Mouse (Mus musculus) stomach, embryonic 15.5 days (tissue): ENCODE measurements at regions not wholly inside any gene's neighbourhood (a gene's known extent, or its start where the extent isn't known, plus 50 kb on each side); places are given as distances from the start of the nearest gene placed in this dataset.
A peak's percentile ranks its signal among the peaks of the same experiment; 100 is the strongest.

ENCODE experiments used
- ATAC-seq: fragments of 200-750 bp; cut with Nextera tagmentation; 2 replicates; pipeline ENCODE4 v1.8.0; 2017; ENCODE audit warnings: low read depth, moderate number of reproducible peaks, moderate TSS enrichment; ENCODE audit not compliant: insufficient read depth, low FRiP score
- H3K27ac ChIP-seq: fragments of 300-500 bp; sonication (generic); 2 replicates; pipeline ENCODE4 v1.5.1; 2015; ENCODE audit warnings: mild to moderate bottlenecking, inconsistent platforms
- H3K27me3 ChIP-seq: fragments of 300-500 bp; sonication (generic); replicated peaks from 2 replicates; pipeline ENCODE4 v1.6.1; 2015; ENCODE audit warnings: inconsistent platforms
- H3K36me3 ChIP-seq: fragments of 300-500 bp; sonication (generic); 2 replicates; pipeline ENCODE4 v1.6.1; 2015; ENCODE audit warnings: inconsistent platforms
- H3K4me1 ChIP-seq: fragments of 300-500 bp; sonication (generic); 2 replicates; pipeline ENCODE4 v1.6.1; 2015; ENCODE audit warnings: inconsistent platforms
- H3K4me2 ChIP-seq: fragments of 300-500 bp; sonication (generic); 2 replicates; pipeline ENCODE4 v1.6.1; 2015; ENCODE audit warnings: mild to moderate bottlenecking, inconsistent platforms
- H3K4me3 ChIP-seq: fragments of 300-500 bp; sonication (generic); replicated peaks from 2 replicates; pipeline ENCODE4 v1.5.1; 2015; ENCODE audit warnings: inconsistent platforms
- H3K9ac ChIP-seq: fragments of 300-500 bp; sonication (generic); 2 replicates; pipeline ENCODE4 v1.6.1; 2015; ENCODE audit warnings: inconsistent platforms
- H3K9me3 ChIP-seq: fragments of 300-500 bp; sonication (generic); 2 replicates; pipeline ENCODE4 v1.6.1; 2016; ENCODE audit warnings: inconsistent platforms
- WGBS: fragments of 180-500 bp; shearing (Covaris S2); methylation state at CpG from one replicate; pipeline ENCODE4 v1.1.7; 2015; 5-methylcytosine and 5-hydroxymethylcytosine counted together

DNA sequence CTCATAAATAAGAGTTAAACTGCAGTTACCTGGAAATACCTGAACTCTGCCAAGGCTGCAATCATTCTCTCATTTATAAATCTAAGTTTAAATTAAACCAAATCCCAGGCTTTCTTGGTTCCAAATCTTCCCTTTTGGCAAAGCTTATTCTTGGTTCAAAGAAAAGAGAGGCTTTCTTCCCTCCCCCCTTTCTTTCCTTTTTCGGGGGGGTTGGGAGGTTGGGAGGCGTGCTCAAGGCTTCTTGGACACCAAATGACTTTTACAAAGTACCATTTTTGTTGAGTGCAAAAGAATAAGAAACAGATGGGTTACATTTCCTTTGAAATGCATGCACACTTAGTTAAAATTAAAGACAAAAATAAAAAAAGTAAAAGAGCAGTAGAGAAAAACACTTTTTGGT lies 105.4 kb upstream of the Mroh9 start:
- ATAC-seq: no peak
- 65% methylated on average over 2 of the region's 2 CpGs for WGBS
- no peaks in the 10 kb centered on the region for H3K9me3 ChIP-seq
- no peak overlapping the region for H3K27ac ChIP-seq
- no peak overlapping the region for H3K4me2 ChIP-seq
- no peaks in the 10 kb centered on the region for H3K4me1 ChIP-seq
- no peak overlapping the region for H3K9ac ChIP-seq
- H3K36me3 ChIP-seq: no peaks in the 10 kb centered on the region
- H3K4me3 ChIP-seq: no peak overlapping the region
- H3K27me3 ChIP-seq: no peaks in the 10 kb centered on the region

DNA sequence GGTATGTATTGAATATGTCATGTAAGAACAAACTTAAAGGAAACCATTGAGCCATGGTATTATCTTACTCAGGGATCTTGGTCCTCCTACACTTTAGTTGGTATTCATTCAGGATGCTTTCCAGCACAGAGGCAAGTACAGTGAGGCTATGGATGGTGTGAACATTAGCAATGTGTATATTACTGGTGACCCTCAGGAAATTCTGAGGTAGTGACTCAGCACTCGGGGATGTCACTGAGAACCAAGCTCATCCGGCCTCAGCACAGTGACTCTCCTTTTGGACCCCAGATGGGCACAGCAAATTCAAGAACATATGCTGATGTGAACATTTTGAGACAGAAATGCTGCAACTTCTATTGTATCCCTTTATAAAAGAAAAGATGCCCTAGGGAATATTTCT lies 96.4 kb upstream of the Mroh9 start:
- H3K4me2 ChIP-seq: no peak overlapping the region
- 57% methylated on average over 2 of the region's 2 CpGs for WGBS

DNA sequence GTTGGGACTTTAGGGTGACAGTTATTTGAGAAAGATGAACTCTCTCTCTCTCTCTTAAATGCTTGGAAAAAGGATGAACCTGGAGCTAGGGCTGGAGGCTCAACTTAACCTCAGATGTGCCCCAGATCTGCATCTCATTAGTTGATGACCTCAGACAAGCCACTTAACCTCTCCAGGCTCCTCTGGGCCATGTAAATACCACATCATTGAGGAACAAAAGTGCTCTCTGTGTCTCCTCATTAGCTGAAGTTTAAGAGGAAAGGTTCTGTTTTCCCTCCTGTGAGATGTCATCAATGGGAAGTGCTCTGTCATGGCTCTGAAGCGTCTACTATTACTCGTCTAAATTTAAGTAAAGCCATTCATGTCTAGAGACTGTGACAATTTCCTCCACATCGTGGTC lies 91.5 kb upstream of the Mroh9 start:
- H3K4me1 ChIP-seq: no peaks in the 10 kb centered on the region
- no peak overlapping the region for H3K27ac ChIP-seq
- no peaks in the 10 kb centered on the region for H3K36me3 ChIP-seq
- WGBS: 40% methylated on average over 3 of the region's 3 CpGs
- H3K9me3 ChIP-seq: no peaks in the 10 kb centered on the region
- no peak overlapping the region for H3K4me2 ChIP-seq
- no peak overlapping the region for H3K9ac ChIP-seq
- no peak for ATAC-seq
- H3K4me3 ChIP-seq: no peak overlapping the region
- H3K27me3 ChIP-seq: no peaks in the 10 kb centered on the region

More for the DNA sequence above, 96.4 kb upstream of the Mroh9 start:
- ATAC-seq: no peak
- H3K9ac ChIP-seq: no peak overlapping the region
- H3K27ac ChIP-seq: no peak overlapping the region
- no peaks in the 10 kb centered on the region for H3K4me1 ChIP-seq
- no peaks in the 10 kb centered on the region for H3K9me3 ChIP-seq
- no peak overlapping the region for H3K4me3 ChIP-seq
- H3K36me3 ChIP-seq: no peaks in the 10 kb centered on the region
- no peaks in the 10 kb centered on the region for H3K27me3 ChIP-seq

DNA sequence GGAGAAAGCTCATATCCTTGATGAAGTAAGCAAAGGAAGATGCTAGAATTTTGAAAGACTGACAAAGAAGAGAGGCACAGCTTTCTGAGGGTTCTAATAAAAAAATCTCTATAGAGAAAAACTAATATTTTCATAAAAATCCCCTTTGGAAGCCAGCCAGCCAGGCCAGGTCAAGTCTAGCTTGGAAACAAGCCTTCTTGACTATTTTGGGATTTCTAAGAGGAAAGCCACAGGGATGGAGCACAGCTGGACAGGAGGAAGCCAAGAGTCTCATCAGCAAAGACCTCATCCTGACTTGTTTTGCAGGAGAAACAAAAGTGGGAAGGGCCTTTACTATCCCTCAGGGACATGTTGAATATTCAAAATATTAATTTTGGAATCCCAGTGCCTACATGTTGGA lies 81.6 kb upstream of the Mroh9 start:
- H3K4me1 ChIP-seq: no peaks in the 10 kb centered on the region
- H3K9ac ChIP-seq: no peak overlapping the region
- H3K4me3 ChIP-seq: no peak overlapping the region
- no peak overlapping the region for H3K27ac ChIP-seq
- H3K36me3 ChIP-seq: no peaks in the 10 kb centered on the region
- no peak overlapping the region for H3K4me2 ChIP-seq
- no peaks in the 10 kb centered on the region for H3K27me3 ChIP-seq
- H3K9me3 ChIP-seq: no peaks in the 10 kb centered on the region
- no peak for ATAC-seq

DNA sequence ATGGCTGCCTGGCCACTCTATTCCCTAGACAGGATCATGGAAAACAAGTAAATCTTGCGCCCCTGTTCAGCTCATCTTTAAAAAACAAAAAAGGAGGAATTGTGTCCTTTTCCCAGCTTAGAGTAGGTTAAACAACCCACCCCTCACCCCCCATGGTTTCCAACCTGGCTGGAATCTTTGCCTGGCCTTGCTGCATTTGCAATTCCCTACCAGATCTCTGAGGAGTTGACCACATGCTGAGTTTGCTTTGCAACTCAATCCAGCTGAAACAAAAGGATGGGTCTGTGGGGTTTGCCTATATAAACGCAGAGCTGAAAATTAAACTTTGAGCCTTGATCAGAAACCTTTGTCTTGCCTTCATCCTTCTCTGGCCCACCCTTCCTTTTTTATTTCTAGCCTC lies 78.2 kb upstream of the Mroh9 start:
- Histone ChIP-seq H3K4me2 (no peak overlapping the region), H3K27me3 (no peaks in the 10 kb centered on the region), H3K9me3 (no peaks in the 10 kb centered on the region), H3K9ac (no peak overlapping the region), H3K36me3 (no peaks in the 10 kb centered on the region), H3K4me1 (0 out of 2 replicates have a peak, but pooled peaks cover 4% of the 10 kb centered on the region), H3K4me3 (no peak overlapping the region), H3K27ac (no peak overlapping the region)
- WGBS: 55% methylated on average over 2 of the region's 2 CpGs
- no peak for ATAC-seq

DNA sequence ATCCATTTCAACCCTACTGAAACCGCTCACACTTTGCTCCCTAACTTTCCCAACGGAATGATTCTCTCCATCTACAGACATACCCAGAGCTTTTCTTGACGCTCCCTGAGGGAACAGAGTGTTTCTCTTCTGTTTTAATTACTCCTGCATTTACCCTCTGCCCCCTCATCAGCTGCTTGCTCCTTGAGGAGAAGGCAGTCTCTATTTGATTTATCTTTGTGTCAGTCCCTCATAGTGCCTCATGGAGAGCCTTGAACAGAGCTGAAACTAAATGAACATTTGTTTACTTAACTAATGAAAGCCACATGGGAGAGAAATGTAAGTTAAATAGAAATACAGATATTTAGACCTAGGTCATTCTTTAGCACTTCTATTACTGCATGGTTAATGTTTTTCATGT lies 74.4 kb upstream of the Mroh9 start:
- Histone ChIP-seq H3K4me2 (no peak overlapping the region), H3K9me3 (no peaks in the 10 kb centered on the region), H3K36me3 (no peaks in the 10 kb centered on the region), H3K4me1 (0 out of 2 replicates have a peak, but pooled peaks cover 4% of the 10 kb centered on the region), H3K27me3 (no peaks in the 10 kb centered on the region), H3K9ac (no peak overlapping the region), H3K4me3 (no peak overlapping the region), H3K27ac (no peak overlapping the region)
- 22% methylated on average over 3 of the region's 3 CpGs for WGBS
- ATAC-seq: no peak

DNA sequence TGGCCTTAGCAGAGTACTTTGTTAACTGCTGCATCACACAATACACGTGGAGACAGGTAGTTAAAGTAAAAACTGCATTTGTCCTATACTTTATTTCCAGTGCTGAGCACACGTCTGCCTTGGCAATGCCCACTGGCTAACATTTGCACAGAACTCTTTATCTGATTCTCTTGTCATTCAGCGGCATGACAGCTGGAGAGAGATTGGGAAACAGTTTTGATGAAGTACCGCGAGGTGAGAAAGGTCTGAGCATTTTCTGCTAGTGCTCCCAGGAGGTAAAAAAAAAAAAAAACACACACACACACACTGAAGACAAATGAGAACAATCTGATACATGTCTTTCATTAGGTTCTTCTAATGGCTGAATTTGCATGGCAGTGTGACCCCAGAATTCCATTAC lies 73.0 kb upstream of the Mroh9 start:
- Histone ChIP-seq H3K9me3 (no peaks in the 10 kb centered on the region), H3K9ac (no peak overlapping the region), H3K27me3 (no peaks in the 10 kb centered on the region), H3K4me3 (no peak overlapping the region), H3K4me2 (no peak overlapping the region), H3K36me3 (no peaks in the 10 kb centered on the region), H3K27ac (no peak overlapping the region), H3K4me1 (0 out of 2 replicates have a peak, but pooled peaks cover 4% of the 10 kb centered on the region)
- WGBS: 43% methylated on average over 5 of the region's 5 CpGs
- ATAC-seq: no peak

DNA sequence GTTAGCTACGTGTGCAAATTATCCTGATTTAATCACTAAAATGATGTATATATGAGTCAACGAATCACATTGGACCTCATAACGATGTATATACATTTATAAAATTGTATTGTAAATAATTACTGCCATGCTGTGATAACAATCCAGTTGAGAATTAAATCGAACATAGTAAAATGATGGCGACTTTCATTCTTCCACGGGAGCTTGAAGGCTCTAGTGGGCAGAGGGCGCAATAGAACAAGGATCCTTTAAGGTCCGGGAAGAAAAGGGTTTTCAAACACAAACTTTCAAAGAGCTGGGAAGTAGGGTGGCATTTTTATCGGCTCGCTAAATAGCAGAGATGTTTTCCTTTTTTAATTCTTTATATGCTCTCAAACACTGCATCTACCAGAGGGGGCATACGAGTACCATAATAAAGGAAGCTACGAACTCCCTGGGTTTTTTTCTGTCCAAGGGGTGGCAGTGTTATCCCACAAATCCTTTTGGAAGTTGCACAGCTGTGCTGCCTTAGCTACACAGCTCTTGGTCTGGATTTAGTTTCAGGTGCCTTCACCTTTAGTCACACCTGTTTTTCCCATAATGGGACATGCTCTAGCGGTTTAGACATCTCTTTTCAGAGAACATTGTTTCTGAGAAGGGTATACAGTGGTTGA lies 64.9 kb upstream of the Mroh9 start:
- peak; percentile 82 for ATAC-seq
- no peak overlapping the region for H3K27ac ChIP-seq
- H3K4me2 ChIP-seq: peak overlapping the region; percentile 44
- H3K4me1 ChIP-seq: no peaks in the 10 kb centered on the region
- H3K9ac ChIP-seq: no peak overlapping the region
- H3K9me3 ChIP-seq: no peaks in the 10 kb centered on the region
- H3K4me3 ChIP-seq: peak overlapping the region; percentile 32
- H3K27me3 ChIP-seq: no peaks in the 10 kb centered on the region
- WGBS: 26% methylated on average over 13 of the region's 13 CpGs
- H3K36me3 ChIP-seq: no peaks in the 10 kb centered on the region

DNA sequence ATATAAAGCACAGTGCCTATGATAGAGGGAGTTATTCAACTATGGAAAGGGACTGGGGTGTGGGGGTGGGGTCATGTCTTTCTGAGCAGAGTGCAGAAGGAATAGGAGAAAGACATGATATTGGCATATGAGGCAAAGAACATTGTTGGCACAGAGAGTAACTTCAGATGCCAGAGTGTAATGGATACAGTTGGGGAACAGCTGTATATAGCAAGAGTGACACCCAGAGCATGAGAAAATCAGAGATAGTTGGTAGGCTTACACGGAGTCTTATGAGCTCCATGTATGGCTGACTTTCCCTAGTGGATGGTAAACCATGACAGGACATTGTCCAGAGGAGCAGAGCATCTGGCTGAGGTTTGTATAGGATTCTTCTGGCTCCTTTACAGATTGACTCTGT lies 61.2 kb upstream of the Mroh9 start:
- no peak overlapping the region for H3K27ac ChIP-seq
- 70% methylated on average over 1 of the region's 1 CpGs for WGBS
- ATAC-seq: no peak

DNA sequence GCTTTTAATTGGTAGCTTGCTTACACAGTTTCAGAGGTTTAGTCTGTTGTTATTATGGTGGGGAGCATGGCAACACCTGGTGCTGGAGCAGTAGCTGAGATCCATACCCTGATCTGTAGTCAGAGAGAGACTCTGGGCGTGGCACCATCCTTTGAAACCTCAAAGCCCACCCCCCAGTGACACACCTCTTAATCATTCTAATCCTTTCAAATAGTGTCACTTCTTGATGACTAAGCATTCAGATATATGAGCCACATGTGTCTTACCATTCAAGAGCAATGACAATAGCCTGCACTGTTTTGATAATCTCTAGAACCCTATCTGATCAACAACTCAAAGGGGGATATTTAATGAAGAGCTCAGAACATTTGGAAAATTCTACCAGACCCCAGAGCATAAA lies 57.6 kb upstream of the Mroh9 start:
- 87% methylated on average over 1 of the region's 1 CpGs for WGBS
- ATAC-seq: no peak
- H3K4me3 ChIP-seq: no peak overlapping the region
- no peak overlapping the region for H3K4me2 ChIP-seq
- no peak overlapping the region for H3K9ac ChIP-seq
- no peaks in the 10 kb centered on the region for H3K27me3 ChIP-seq
- no peaks in the 10 kb centered on the region for H3K4me1 ChIP-seq
- H3K27ac ChIP-seq: no peak overlapping the region
- H3K36me3 ChIP-seq: no peaks in the 10 kb centered on the region
- H3K9me3 ChIP-seq: no peaks in the 10 kb centered on the region

More for the DNA sequence above, 61.2 kb upstream of the Mroh9 start:
- no peak overlapping the region for H3K9ac ChIP-seq
- H3K9me3 ChIP-seq: no peaks in the 10 kb centered on the region
- H3K4me1 ChIP-seq: no peaks in the 10 kb centered on the region
- no peaks in the 10 kb centered on the region for H3K27me3 ChIP-seq
- no peak overlapping the region for H3K4me2 ChIP-seq
- no peak overlapping the region for H3K4me3 ChIP-seq
- no peaks in the 10 kb centered on the region for H3K36me3 ChIP-seq

DNA sequence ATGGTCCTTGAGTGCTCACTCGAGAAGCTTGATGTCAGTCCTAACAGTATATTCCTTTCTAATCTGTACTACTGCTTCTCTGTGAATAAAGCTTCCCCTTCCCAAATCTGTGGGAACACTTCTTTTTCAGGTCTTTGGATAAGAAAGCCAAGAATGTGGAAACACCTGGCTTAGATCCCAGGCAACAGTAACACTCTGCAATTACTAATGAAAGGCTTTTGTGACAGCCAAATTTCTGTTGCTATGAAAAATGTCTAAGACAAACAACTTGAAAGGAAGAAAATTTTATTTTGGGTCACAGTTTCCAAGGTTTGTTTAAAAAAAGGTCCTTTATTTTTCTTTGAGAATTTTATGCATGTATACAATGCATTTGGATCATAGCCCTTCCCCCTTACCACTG lies 56.0 kb upstream of the Mroh9 start:
- no peaks in the 10 kb centered on the region for H3K27me3 ChIP-seq
- H3K9ac ChIP-seq: no peak overlapping the region
- H3K4me3 ChIP-seq: no peak overlapping the region
- no peak overlapping the region for H3K4me2 ChIP-seq
- no peaks in the 10 kb centered on the region for H3K36me3 ChIP-seq
- H3K9me3 ChIP-seq: no peaks in the 10 kb centered on the region
- H3K4me1 ChIP-seq: no peaks in the 10 kb centered on the region
- H3K27ac ChIP-seq: no peak overlapping the region
- no peak for ATAC-seq
- 67% methylated on average over 1 of the region's 1 CpGs for WGBS

DNA sequence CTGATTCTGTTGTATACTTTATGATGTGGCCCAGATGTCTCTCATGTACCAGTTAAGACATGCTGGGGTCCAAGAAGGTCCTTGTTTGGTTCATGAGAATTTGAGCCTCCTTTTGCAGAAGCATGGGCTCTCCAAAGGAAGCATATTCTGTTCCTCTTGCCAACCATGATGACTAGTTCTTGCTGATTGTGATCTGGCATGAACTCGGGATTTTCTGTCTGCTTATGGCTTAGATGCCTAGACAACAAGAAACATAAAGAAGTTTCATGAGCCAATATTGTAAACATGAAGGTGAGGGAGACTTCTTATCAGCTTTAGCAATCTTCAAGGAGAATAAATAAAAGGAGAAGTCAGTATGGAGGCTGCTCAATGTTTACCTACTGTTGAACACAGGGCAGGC lies 52.7 kb upstream of the Mroh9 start:
- Histone ChIP-seq H3K27ac (no peak overlapping the region), H3K4me1 (no peaks in the 10 kb centered on the region), H3K27me3 (no peaks in the 10 kb centered on the region), H3K4me2 (no peak overlapping the region), H3K9me3 (no peaks in the 10 kb centered on the region), H3K9ac (no peak overlapping the region), H3K4me3 (no peak overlapping the region), H3K36me3 (no peaks in the 10 kb centered on the region)
- WGBS: 22% methylated on average over 1 of the region's 1 CpGs
- no peak for ATAC-seq
